Mouse (Mus musculus) testis, adult 2 months (tissue): Measurements from ENCODE around the gene Tspan9.

ENCODE experiments used
- CTCF ChIP-seq: fragments of 200-500 bp; IDR thresholded peaks from 2 replicates; pipeline ENCODE4 v1.5.1; 2012; ENCODE audit warnings: low read depth, mild to moderate bottlenecking, inconsistent platforms, low read length, moderate library complexity; ENCODE audit not compliant: control insufficient read depth, insufficient read depth, insufficient replicate concordance
- POLR2A ChIP-seq: fragments of 200-500 bp; IDR thresholded peaks from 2 replicates; pipeline ENCODE4 v1.6.1; 2012; ENCODE audit warnings: low read depth, mild to moderate bottlenecking, inconsistent platforms, low read length, moderate library complexity; ENCODE audit not compliant: control insufficient read depth

- TF ChIP-seq CTCF (peak; percentile 87; the same call in 1 of the 2 replicates), POLR2A (no peak)
Measured at GRCm38 (mm10) chr6:127945725-127946124, 197.7 kb downstream of the Tspan9 start.
